Mouse (Mus musculus) lung, adult 2 months (tissue): ENCODE data around the gene Zfp750.

Source experiments
- CTCF ChIP-seq: fragments of 200-500 bp; IDR thresholded peaks from 2 replicates; pipeline ENCODE4 v1.5.1; 2011; ENCODE audit warnings: mild to moderate bottlenecking, low read length, control low read depth; ENCODE audit not compliant: insufficient read depth
- POLR2A ChIP-seq: fragments of 200-500 bp; IDR thresholded peaks from 2 replicates; pipeline ENCODE4 v1.6.1; 2011; ENCODE audit warnings: low read depth, mild to moderate bottlenecking, control low read depth, low read length, borderline replicate concordance; ENCODE audit errors: extremely low read depth

- TF ChIP-seq CTCF = no peak
- no peak for TF ChIP-seq POLR2A
Observed at GRCm38 (mm10) chr11:121520761-121521160, 1.6 kb upstream of the Zfp750 start.
